Mouse (Mus musculus) Muller cell, postnatal 12 days (primary cell): ENCODE data around the gene Tulp2.
"Not testable (repeated sequence)": the region's sequence is repeated elsewhere in the genome, so short reads cannot be mapped to it uniquely, and the experiment has no call there.

Experiments used
- DNase-seq: peaks from one replicate; pipeline ENCODE4 v3.0.0-alpha.2; 2015; ENCODE audit errors: inconsistent ontology term

The Tulp2 gene

GRCm38 (mm10) chr7:45486761-45487415 lies 5.2 kb downstream of the Tulp2 start, which contains the start of gene Gm45808:
TSS of gene Gm45808 (minus strand) at chr7:45486811.
- no peak for DNase-seq

- DNase-seq, result no peak
These were observed 6.2 kb downstream of the Tulp2 start for GRCm38 (mm10) chr7:45487861-45488292.

- no peak for DNase-seq
These were observed 6.9 kb downstream of the Tulp2 start, which contains the start of gene Dhdh for GRCm38 (mm10) chr7:45488293-45489204. TSS of gene Dhdh (minus strand) at chr7:45488805.

- DNase-seq, result no peak
These were observed 7.9 kb downstream of the Tulp2 start for GRCm38 (mm10) chr7:45489578-45489977.

GRCm38 (mm10) chr7:45490822-45491221 lies 9.1 kb downstream of the Tulp2 start:
- DNase-seq, result no peak

GRCm38 (mm10) chr7:45491264-45491663 lies 9.6 kb downstream of the Tulp2 start:
- DNase-seq, result no peak

- DNase-seq, result no peak
These were observed 10.7 kb downstream of the Tulp2 start for GRCm38 (mm10) chr7:45492225-45492844.

GRCm38 (mm10) chr7:45492951-45493350 lies 11.3 kb downstream of the Tulp2 start:
- no peak for DNase-seq

- no peak for DNase-seq
These were observed 12.9 kb downstream of the Tulp2 start for GRCm38 (mm10) chr7:45494548-45494947.

- DNase-seq, result no peak
These were observed 16.8 kb downstream of the Tulp2 start for GRCm38 (mm10) chr7:45498427-45498826.

GRCm38 (mm10) chr7:45507583-45507982 lies 25.9 kb downstream of the Tulp2 start:
- DNase-seq, result no peak

GRCm38 (mm10) chr7:45508561-45508960 lies 26.9 kb downstream of the Tulp2 start:
- no peak for DNase-seq

GRCm38 (mm10) chr7:45509181-45509882 lies 27.7 kb downstream of the Tulp2 start:
- no peak for DNase-seq

GRCm38 (mm10) chr7:45509912-45510787 lies 28.5 kb downstream of the Tulp2 start, which contains the start of gene Nucb1:
TSS of gene Nucb1 (minus strand) at chr7:45510406.
- DNase-seq, result peak; percentile 94

GRCm38 (mm10) chr7:45514411-45514810 lies 32.7 kb downstream of the Tulp2 start:
- DNase-seq, result no peak

- DNase-seq, result no peak
These were observed 33.8 kb downstream of the Tulp2 start for GRCm38 (mm10) chr7:45515436-45515835.

GRCm38 (mm10) chr7:45516846-45517245 lies 35.2 kb downstream of the Tulp2 start:
- DNase-seq, result not testable (repeated sequence)

GRCm38 (mm10) chr7:45518618-45519017 lies 36.9 kb downstream of the Tulp2 start:
- DNase-seq, result no peak

- no peak for DNase-seq
These were observed 37.9 kb downstream of the Tulp2 start for GRCm38 (mm10) chr7:45519345-45520120.

- DNase-seq, result no peak
These were observed 38.9 kb downstream of the Tulp2 start for GRCm38 (mm10) chr7:45520605-45521004.
